Mouse (Mus musculus) frontal cortex, adult (tissue): ENCODE measurements around the gene Erh.

Experiments
- ATAC-seq: cut with Nextera tagmentation; 2 replicates; pipeline ENCODE4 v1.9.2; 2017; ENCODE audit warnings: mild to moderate bottlenecking, moderate library complexity, mixed read lengths; ENCODE audit not compliant: low TSS enrichment

Gene Erh

DNA sequence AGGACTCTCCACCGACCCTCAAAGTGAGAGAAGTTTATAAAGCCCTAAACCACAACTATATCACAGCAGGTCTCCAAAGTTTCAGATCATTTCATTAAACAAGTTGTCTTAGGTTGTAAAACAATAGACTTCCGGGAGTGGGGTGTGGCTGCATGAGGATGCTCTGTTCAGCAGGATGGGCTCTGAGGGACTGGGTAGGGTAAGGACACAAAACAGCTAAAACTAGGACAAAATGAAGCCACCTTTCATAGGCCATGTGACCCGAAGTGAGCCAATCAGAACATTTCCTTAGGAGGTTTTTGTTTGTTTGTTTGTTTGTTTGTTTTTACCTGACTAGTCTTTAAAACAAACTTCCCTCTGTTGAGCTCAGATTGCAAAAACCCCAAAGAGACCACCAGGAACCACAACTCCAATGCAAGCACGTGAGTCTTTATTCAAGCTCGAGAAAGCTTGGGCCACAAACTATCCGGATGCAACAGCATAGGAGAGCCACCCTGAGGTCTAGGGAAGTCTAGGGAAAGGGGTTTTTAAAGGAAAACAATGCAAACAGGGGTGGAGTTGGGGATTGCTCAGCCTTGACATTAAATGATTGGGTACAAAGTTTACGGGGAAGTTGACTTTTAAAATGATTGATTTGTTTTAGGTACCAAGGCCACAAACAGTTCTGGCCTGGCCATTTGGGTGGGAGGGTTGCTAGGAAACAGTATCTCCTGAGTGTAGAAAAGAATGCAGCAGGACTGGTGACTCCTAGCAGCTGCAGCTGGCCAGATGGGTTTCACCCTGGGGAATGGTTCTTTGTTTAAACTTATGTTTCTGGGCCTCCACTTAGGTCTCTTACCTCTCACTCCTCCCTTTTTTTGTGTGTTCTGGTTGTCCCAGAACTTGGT, 28.5 kb downstream of the Erh start:
- ATAC-seq, result no peak

DNA sequence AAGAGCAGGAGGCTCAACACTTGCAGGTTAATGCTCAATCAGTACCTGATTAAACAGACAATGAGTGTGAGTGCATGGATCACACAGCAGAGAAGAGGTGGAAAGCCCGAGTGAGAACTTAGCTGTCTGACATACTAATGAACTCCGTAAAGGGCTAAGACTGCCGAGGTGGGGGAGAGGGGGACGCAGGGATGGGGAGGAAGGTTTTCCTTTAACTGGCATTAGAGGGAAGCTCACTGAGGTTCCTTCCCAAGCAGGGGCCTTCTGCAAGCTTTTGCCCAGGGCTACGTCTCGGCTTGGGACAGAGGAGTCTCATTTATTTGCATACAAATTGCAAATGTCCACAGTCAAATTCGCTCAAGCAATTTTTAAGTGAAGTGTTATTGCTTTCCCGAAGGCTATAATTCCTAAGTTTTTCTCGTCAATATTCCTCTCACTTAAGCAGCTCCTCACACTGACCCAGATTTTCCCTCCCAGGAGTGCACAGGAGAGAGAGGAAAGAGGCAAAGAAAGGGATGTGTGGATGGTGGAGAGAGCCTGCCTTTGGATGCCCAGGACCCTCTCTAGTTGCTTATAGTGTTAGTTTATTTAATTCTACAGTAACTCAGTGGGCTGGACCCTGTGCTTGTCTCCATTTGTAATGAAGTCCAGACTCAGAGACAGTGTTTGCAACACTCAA, 31.9 kb downstream of the Erh start:
- no peak for ATAC-seq

DNA sequence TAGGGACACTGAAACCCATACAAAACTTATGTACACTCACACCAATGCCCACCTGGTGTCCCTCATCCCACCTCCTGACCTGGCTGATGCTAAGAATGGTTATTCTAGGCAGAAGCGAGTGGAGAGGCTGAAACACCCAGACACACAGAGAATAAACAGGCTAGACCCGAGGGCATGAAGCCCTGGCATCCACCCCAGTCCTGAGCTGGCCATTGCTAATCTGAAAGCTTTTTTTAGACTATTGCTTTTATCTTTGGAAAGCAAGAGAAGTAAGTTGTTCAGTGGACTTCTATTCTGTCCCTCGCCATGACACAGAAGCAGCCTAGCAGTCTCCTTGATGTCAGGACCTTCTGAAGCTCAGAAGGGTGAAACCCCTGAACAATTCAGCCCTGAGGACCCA, 34.2 kb downstream of the Erh start:
- no peak for ATAC-seq

DNA sequence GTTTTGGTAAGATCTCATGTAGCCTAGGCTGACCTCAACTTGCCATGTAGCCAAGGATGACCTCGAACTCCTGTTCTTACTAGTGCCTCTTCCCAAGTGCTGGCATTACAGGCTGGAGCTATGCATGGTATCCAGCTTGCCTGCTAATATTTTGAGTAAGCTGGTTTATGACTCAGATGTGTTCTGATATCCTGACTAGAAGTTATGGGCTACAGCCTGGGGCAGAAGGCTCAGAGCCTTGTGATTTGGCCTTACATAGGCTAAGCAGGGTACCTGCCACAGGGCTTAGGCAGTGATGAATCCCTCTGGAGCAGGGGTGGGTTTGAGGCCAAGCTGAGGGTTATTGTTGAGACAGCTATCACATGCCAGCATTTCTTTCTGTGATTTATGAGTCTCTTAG, 35.6 kb downstream of the Erh start:
- no peak for ATAC-seq

DNA sequence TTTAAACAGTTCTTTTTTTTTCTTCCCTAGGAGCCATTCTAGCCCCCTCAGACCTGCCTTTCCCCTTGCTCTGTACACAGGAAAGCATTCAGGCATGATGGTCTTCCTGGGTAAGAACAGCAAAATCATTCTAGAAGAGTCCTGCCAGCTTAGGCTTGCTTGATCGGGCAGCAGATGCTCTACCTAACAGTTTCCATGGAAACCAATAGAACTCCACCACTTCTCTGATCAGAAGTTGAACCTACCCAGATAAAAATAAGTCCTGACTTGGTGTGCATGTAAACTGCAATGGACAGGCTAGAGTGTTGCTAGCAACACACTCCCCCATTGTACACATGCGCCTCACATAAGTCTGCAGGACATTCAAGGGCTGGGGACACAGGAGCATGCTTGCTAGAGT, 39.9 kb downstream of the Erh start:
- peak; percentile 82 for ATAC-seq

DNA sequence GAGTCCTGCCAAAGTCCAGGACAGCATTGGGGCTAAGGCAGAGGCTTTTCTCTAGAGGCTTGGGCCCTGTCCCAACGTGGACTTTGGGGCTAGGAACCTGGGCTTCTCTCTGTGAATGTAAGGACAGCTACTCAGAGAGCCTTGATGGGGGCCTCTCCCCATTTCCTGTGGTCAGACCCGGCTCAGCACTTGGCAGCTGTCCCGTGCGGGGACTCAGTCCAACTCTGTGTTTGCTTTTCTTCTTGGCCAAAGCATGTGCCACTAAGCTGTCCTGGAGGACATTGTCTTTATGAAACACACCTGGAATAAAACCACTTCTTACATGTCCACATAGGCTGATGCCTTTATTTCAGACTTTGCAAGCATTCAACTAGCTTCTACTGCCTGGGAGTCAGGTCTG, 40.6 kb downstream of the Erh start:
- no peak for ATAC-seq

DNA sequence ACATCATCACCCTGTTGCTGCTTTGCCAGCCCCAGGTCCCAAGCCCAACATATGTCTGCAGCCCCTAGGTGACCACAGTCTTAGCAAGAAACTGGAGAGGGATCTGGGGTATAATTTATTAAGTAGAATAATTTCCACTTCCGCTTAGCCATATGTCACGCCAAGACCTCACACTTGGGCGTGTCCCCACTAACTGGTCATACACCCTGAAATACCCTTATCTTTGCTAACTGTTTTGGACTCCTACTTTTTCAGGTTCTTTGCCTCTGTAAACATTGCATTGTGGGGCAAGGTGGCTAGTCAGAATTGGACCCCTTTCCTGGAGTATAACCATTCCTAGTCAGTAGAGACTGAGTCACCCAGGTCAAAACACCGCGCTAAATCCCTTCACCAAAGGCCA, 41.7 kb downstream of the Erh start:
- ATAC-seq, result no peak

DNA sequence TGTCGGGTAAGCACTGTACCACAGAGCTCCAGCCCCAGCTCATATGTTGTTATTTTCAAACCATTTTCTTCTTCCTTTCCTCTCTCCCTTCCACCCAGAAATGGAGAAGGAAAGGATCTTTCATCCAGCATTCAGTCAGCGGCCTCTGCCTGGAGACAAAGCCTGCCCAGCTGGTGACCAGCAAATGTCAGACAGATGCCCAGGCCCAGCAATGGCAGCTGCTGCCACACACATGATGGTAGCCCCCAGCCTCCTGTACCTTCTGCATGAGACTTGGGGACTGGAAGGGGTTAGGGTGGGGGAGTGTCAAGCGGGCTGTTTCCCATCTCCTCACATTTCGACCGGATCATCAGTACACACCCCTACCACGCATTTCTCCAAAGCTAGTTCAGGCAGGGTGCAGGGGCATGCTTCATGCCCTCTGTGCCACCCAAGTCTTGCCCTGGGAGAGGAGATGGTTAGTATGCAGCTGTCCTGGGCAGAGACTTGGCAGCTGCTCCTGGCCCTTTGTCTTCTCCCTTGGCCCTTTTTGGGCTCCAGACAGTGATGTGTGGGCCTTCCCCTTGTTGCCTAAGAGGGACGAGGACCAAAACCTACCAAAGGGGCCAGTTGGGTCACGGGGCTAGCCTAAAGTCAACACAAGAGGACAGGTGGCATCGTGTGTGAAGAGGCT, 42.4 kb downstream of the Erh start:
- no peak for ATAC-seq

DNA sequence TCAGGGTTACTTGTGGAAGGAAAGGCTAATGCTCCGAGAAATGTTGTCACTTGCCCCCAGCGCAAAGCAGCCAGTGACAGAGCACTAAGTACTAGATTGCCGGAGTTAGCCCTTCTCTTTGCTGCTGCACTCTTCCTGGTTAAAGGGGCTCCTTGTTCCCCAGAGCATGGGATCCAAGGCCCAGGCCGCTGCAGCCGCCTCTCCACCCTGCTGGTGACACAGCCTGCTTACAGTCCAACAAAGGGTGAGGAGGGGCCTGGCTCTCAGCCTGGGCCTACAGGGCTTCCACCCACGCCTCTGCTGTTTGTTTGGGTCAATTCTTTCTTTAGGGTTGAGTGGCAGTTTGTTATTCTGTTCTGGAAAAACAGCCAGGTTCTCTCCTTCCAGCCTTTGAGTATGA, 45.4 kb downstream of the Erh start:
- ATAC-seq, result 0 out of 2 replicates have a peak, but pooled peaks have one; percentile 39

DNA sequence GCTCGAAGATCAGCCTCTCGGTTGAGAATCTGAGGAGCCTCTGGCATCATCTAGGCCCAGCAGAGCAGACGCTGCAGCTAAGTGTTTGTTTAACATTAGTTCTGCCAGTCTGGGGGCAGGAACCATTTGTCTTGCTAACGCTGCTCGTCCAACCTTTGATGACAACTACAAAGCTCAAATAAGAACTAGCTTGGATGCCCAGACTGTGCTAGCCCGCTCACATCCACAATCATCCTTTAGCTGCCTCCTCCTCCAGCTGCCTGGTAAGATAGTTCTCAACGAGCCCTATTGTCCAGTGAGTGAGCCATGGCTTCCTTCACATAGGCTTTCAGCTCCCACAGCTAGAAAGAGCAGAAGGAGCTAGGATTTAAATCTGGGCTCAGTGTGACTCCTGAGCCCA, 45.9 kb downstream of the Erh start:
- 0 out of 2 replicates have a peak, but pooled peaks have one; percentile 13 for ATAC-seq

DNA sequence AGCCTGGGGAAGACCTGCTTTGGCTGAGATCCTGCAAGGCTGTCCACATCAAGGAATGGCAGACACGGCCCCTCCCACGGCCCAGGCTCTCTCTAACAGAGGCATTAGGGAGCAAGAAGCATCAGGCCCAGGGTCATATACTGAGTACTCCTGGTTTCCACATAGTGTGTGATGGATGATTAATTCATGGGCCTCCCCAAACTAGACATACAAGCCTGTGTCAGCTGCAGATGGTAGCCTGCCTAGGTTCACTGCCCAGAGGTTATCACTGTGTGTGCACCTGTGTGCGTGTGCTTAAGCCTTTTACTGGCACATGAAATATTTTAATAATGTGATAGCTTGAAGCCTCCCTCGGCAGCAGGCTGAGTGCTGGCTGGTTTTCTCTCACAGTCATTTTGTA, 48.2 kb downstream of the Erh start:
- ATAC-seq, result no peak

DNA sequence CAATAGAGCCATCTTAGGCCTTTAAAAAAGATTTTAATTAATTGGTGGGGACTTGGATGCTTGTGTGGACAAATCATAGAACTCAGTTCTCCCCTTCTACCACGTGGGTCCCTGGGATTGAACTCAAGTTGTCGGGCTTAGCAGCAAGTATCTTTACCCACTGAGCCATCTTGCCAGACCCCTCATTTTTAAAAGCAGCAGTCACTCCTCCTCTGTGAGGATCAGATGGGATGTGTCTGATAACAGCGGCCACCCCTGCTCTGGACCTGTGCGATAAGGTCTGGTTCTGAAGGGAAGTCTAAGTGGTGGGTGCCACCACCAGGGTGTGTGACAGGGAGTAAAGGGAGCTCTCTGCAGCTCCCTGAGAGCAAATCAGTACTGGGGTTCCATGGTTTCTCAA, 48.6 kb downstream of the Erh start:
- no peak for ATAC-seq

DNA sequence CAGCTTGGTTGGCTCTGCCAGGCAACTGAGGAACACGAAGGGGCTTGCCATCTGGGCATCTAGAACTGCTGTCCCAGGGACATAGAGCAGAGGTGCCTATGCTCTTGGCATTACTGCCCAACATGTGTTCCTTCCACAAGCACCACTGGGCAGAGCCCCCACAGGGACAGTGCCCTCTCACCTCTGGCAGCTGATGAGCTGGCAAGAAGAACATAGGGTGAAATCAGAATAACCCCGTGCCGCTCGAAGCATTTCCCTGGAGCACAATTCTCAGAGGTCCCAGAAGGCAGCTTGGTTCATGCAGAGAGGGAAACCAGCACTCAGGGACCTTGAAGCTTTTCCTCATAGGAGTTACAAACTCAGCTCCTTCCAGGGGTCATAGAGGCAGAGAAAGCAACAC, 49.4 kb downstream of the Erh start:
- ATAC-seq, result no peak

DNA sequence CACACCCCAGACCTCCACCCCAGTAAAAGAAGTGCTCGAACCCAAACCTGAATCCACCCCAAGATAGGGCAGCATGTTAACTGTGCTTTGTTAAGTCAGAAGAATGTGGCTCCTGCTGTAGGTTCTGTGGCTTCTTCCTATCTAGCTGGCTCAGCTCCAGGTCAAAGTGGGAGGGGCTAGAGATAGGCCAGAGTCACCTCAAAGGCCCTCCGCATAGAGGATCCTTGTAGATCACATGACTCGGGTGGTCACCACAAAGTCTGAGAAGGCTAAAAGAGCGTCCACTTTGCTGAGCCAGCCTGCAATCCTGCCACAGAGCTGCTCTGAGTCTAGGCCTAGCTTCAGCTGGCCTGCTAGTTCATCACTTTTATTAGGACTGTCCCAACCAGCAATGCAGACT, 50.0 kb downstream of the Erh start:
- ATAC-seq, result no peak

DNA sequence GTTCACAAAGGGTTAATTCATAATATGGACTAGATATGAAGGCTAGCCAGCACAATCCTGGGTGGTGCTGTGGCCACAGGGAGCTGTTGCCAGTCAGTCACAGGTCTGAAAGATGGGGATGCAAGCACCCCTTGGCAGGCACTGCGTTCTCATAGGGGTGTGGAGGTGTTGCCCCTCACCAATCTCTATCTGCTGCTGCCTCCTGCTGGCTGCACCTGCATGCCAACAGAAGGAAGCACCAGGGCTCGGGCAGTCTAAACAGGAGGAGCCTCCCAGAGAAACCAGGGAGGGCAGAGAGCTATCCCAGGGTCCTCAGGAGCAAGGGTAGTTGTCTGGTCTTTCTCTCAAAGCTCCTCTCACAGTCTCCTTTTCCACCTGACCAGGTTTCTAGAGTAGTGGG, 59.2 kb downstream of the Erh start:
- peak; percentile 55; the same call in 1 of the 2 replicates for ATAC-seq
